8 mouse cellular contexts compared by ENCODE assay signal in genomic region chr11:86356854-86357788, GRCm38 (mm10). TPM values are rescaled to one million over a fixed set of nuclear protein-coding genes. Genes with fewer than 3 reads are reported as not detected.
DNase-seq lines count a peak whose midpoint lies in the region; ATAC-seq lines count a peak whose summit lies in the region.

Gene Med13, minus strand, starts transcription at chr11:86357602.

- H3K27me3 ChIP-seq in hindbrain, embryonic 11.5 days (ENCODE audit: control insufficient read depth, insufficient read depth, low read length) = no peaks in the 10 kb centered on the region

- peak within 1 kb of the TSS; percentile 97 for H3K9ac ChIP-seq in hindbrain, embryonic 11.5 days (ENCODE audit: low read depth, low read length)

- no peaks in the 10 kb centered on the region for H3K36me3 ChIP-seq in hindbrain, embryonic 11.5 days (ENCODE audit: control insufficient read depth, insufficient read depth, low read length)

- H3K4me2 ChIP-seq in hindbrain, embryonic 11.5 days (replicated peaks; ENCODE audit: low read depth, low read length) = peak within 1 kb of the TSS; percentile 69

- no peaks in the 10 kb centered on the region for H3K9me3 ChIP-seq in hindbrain, embryonic 11.5 days (ENCODE audit: control insufficient read depth, low read length)

- WGBS in hindbrain, embryonic 11.5 days = under 1% methylated on average over 59 of the region's 81 CpGs

- peaks cover 3% of the 10 kb centered on the region for H3K4me1 ChIP-seq in hindbrain, embryonic 11.5 days (replicated peaks; ENCODE audit: control insufficient read depth, insufficient read depth, low read length)

- H3K4me3 ChIP-seq in hindbrain, embryonic 11.5 days (ENCODE audit: low read depth, low read length) = peak within 1 kb of the TSS; percentile 96

- peak; percentile 36 for DNase-seq in T-cell, adult 2 months (ENCODE audit: low spot score)
- DNase-seq in cerebellum, adult 9-11 months = peak; percentile 42
- peak; percentile 16 to 27 for DNase-seq in frontal cortex, postnatal 14 days (ENCODE audit: low spot score in 2 of 2)
- peak; percentile 75 for DNase-seq in hindbrain, embryonic 11.5 days (ENCODE audit: low spot score)
- DNase-seq in layer of hippocampus, postnatal 25 days (ENCODE audit: extremely low spot score in 1 of 2, low spot score in 1 of 2) = peak; percentile 24 to 43
- DNase-seq in lung, postnatal 36 days = peak; percentile 51
- DNase-seq in retina, postnatal 1 day = peak; percentile 72
- DNase-seq in thymus, postnatal 4 days = peak; percentile 78

- ATAC-seq in hindbrain, embryonic 11.5 days (ENCODE audit: low FRiP score) = peak; percentile 61

- peak within 1 kb of the TSS; percentile 99 for H3K27ac ChIP-seq in hindbrain, embryonic 11.5 days (ENCODE audit: low read depth, low read length)

RNA-seq across cellular contexts. Expression of gene Med13, which starts in this region (rescaled TPM):
- 13.3 and 17.4 TPM in 2 replicates for polyA plus RNA-seq in hindbrain, embryonic 11.5 days (2014; fragmentation: Nextera tagmentation; extraction: Ambion mirVana)
- total RNA-seq in layer of hippocampus, postnatal 25 days (2021) = 10 to 100 TPM; 51.0 to 60.5 TPM

Comparison
In these comparisons a context has a peak if more than half of its experiments do, and no peak if none do; other contexts are left out.
1. Peak in every context shown above with its lines: DNase-seq, ATAC-seq, H3K4me3 ChIP-seq and H3K27ac ChIP-seq.
2. DNase-seq: peak in every context shown above with its lines; median percentile 78 in thymus, postnatal 4 days; 75 in hindbrain, embryonic 11.5 days; 72 in retina, postnatal 1 day; 51 in lung, postnatal 36 days; 42 in cerebellum, adult 9-11 months; 36 in T-cell, adult 2 months; 34 in layer of hippocampus, postnatal 25 days; 22 in frontal cortex, postnatal 14 days.